Mouse (Mus musculus) adrenal gland, postnatal 14 days (tissue): Measurements from ENCODE around the gene Olfr1224-ps1. TPM values are rescaled to one million over a fixed set of nuclear protein-coding genes. Genes with fewer than 3 reads are reported as not detected.
"Not testable (repeated sequence)": the region's sequence is repeated elsewhere in the genome, so short reads cannot be mapped to it uniquely, and the experiment has no call there.

Experiments used
- DNase-seq: peaks from one replicate; pipeline ENCODE4 v3.0.0; 2021; ENCODE audit warnings: mixed read lengths
- long read RNA-seq, 2 experiments: library from polyadenylated mRNA; stranded (forward); transcript quantifications; one replicate each; pipeline ENCODE4 v2.0.0; 2021
- total RNA-seq: library from RNA; stranded (reverse); gene quantifications from 2 replicates; pipeline ENCODE4 v1.2.3, GENCODE M21; 2021

Gene Olfr1224-ps1
- not detected in 2 replicates for total RNA-seq
- long read RNA-seq, experiment 1 = 0 reads
- long read RNA-seq, experiment 2 = 0 reads

GRCm38 (mm10) chr2:89163991-89164390, at the start of gene Olfr1224-ps1:
TSS of gene Olfr1224-ps1 (minus strand) at chr2:89164091.
- DNase-seq = not testable (repeated sequence)

GRCm38 (mm10) chr2:89199948-89200347, 36.1 kb upstream of the Olfr1224-ps1 start, which contains the start of gene Olfr1226:
TSS of gene Olfr1226 (minus strand) at chr2:89200048.
- no peak for DNase-seq

- no peak for DNase-seq
Observed at GRCm38 (mm10) chr2:89196325-89196982, 32.6 kb upstream of the Olfr1224-ps1 start.

GRCm38 (mm10) chr2:89174569-89174968, 10.7 kb upstream of the Olfr1224-ps1 start, which contains the start of gene Olfr1225:
TSS of gene Olfr1225 (minus strand) at chr2:89174669.
- DNase-seq = no peak

GRCm38 (mm10) chr2:89164711-89165110, 820 bp upstream of the Olfr1224-ps1 start:
- not testable (repeated sequence) for DNase-seq

- no peak for DNase-seq
Observed at GRCm38 (mm10) chr2:89151460-89151859, 12.4 kb downstream of the Olfr1224-ps1 start, which contains the start of gene Olfr1223. TSS of gene Olfr1223 (minus strand) at chr2:89151560.

GRCm38 (mm10) chr2:89132954-89133353, 30.9 kb downstream of the Olfr1224-ps1 start, which contains the start of gene Olfr1222:
TSS of gene Olfr1222 (minus strand) at chr2:89133054.
- DNase-seq = no peak

GRCm38 (mm10) chr2:89117183-89117582, 46.7 kb downstream of the Olfr1224-ps1 start, which contains the start of gene Olfr1221:
TSS of gene Olfr1221 (minus strand) at chr2:89117283.
- no peak for DNase-seq

- DNase-seq = no peak
Observed at GRCm38 (mm10) chr2:89106735-89107134, 57.2 kb downstream of the Olfr1224-ps1 start, which contains the start of gene Olfr1220. TSS of gene Olfr1220 (minus strand) at chr2:89106835.

- DNase-seq = no peak
Observed at GRCm38 (mm10) chr2:89105651-89106050, 58.2 kb downstream of the Olfr1224-ps1 start.

Other genes with a start within 250 kb of the Olfr1224-ps1 start
- gene Olfr1209, start 248.9 kb downstream of the Olfr1224-ps1 start, total RNA-seq = not detected in 2 replicates
- not detected in 2 replicates for gene Olfr1211, start 226.0 kb downstream of the Olfr1224-ps1 start, total RNA-seq
- gene Olfr1212, start 210.1 kb downstream of the Olfr1224-ps1 start, total RNA-seq = not detected in 2 replicates
- not detected in 2 replicates for gene Gm13762, start 183.8 kb downstream of the Olfr1224-ps1 start, total RNA-seq
- not detected in 2 replicates for gene Olfr1214, start 171.4 kb downstream of the Olfr1224-ps1 start, total RNA-seq
- gene Olfr1215, start 157.1 kb downstream of the Olfr1224-ps1 start, total RNA-seq = not detected in 2 replicates
- gene Olfr1216, start 145.8 kb downstream of the Olfr1224-ps1 start, total RNA-seq = not detected in 2 replicates
- not detected in 2 replicates for gene Olfr1217, start 132.0 kb downstream of the Olfr1224-ps1 start, total RNA-seq
- gene Olfr1218, start 102.9 kb downstream of the Olfr1224-ps1 start, total RNA-seq = not detected in 2 replicates
- gene Olfr1219, start 80.6 kb downstream of the Olfr1224-ps1 start, total RNA-seq = not detected in 2 replicates
- gene Olfr1220, start 57.3 kb downstream of the Olfr1224-ps1 start, total RNA-seq = not detected in 2 replicates
- gene Olfr1221, start 46.8 kb downstream of the Olfr1224-ps1 start, total RNA-seq = not detected in 2 replicates
- gene Olfr1222, start 31.0 kb downstream of the Olfr1224-ps1 start, total RNA-seq = not detected in 2 replicates
- not detected in 2 replicates for gene Olfr1223, start 12.5 kb downstream of the Olfr1224-ps1 start, total RNA-seq
- gene Olfr1225, start 10.6 kb upstream of the Olfr1224-ps1 start, total RNA-seq = not detected in 2 replicates
- gene Olfr1226, start 36.0 kb upstream of the Olfr1224-ps1 start, total RNA-seq = not detected in 2 replicates
- not detected in 2 replicates for gene Olfr1228, start 90.0 kb upstream of the Olfr1224-ps1 start, total RNA-seq
- not detected in 2 replicates for gene Olfr1229, start 123.9 kb upstream of the Olfr1224-ps1 start, total RNA-seq
- not detected in 2 replicates for gene Olfr1230, start 133.2 kb upstream of the Olfr1224-ps1 start, total RNA-seq
- gene Olfr1231, start 143.0 kb upstream of the Olfr1224-ps1 start, total RNA-seq = not detected in 2 replicates
- gene Olfr1232, start 165.6 kb upstream of the Olfr1224-ps1 start, total RNA-seq = not detected in 2 replicates
- not detected in 2 replicates for gene Olfr1233, start 178.3 kb upstream of the Olfr1224-ps1 start, total RNA-seq
- gene Olfr1234, start 200.8 kb upstream of the Olfr1224-ps1 start, total RNA-seq = not detected in 2 replicates
- gene Olfr1238, start 245.6 kb upstream of the Olfr1224-ps1 start, total RNA-seq = not detected in 2 replicates